Mouse (Mus musculus) neural tube, embryonic 12.5 days (tissue): ENCODE measurements around the gene Rnase1. TPM values are rescaled to one million over a fixed set of nuclear protein-coding genes. Genes with fewer than 3 reads are reported as not detected.
A peak's percentile ranks its signal among the peaks of the same experiment; 100 is the strongest.
"Not testable (repeated sequence)": the region's sequence is repeated elsewhere in the genome, so short reads cannot be mapped to it uniquely, and the experiment has no call there.

ENCODE experiments used
- ATAC-seq: fragments of 200-750 bp; cut with Nextera tagmentation; 2 replicates; pipeline ENCODE4 v1.8.0; 2017; ENCODE audit warnings: low read depth, mild to moderate bottlenecking, moderate TSS enrichment, moderate library complexity; ENCODE audit not compliant: low FRiP score
- H3K27ac ChIP-seq: fragments of 300-500 bp; sonication (generic); 2 replicates; pipeline ENCODE4 v1.5.1; 2016
- H3K27me3 ChIP-seq: fragments of 300-500 bp; sonication (generic); replicated peaks from 2 replicates; pipeline ENCODE4 v1.6.1; 2016; ENCODE audit warnings: mild to moderate bottlenecking
- H3K36me3 ChIP-seq: fragments of 300-500 bp; sonication (generic); 2 replicates; pipeline ENCODE4 v1.6.1; 2016; ENCODE audit warnings: mild to moderate bottlenecking
- H3K4me1 ChIP-seq: fragments of 300-500 bp; sonication (generic); 2 replicates; pipeline ENCODE4 v1.6.1; 2016
- H3K4me2 ChIP-seq: fragments of 300-500 bp; sonication (generic); replicated peaks from 2 replicates; pipeline ENCODE4 v1.6.1; 2016; ENCODE audit warnings: mild to moderate bottlenecking
- H3K4me3 ChIP-seq: fragments of 300-500 bp; sonication (generic); 2 replicates; pipeline ENCODE4 v1.5.1; 2016
- H3K9ac ChIP-seq: fragments of 300-500 bp; sonication (generic); 2 replicates; pipeline ENCODE4 v1.6.1; 2016; ENCODE audit warnings: mild to moderate bottlenecking
- H3K9me3 ChIP-seq: fragments of 300-500 bp; sonication (generic); 2 replicates; pipeline ENCODE4 v1.6.1; 2016; ENCODE audit warnings: mild to moderate bottlenecking
- WGBS: fragments of 180-500 bp; shearing (Covaris S2); methylation state at CpG from one replicate; pipeline ENCODE4 v1.1.7; 2016; 5-methylcytosine and 5-hydroxymethylcytosine counted together
- polyA plus RNA-seq: library from polyadenylated mRNA; unstranded; fragments of >200 nt; fragmentation: Nextera tagmentation; extraction: Ambion mirVana; gene quantifications from 2 replicates; pipeline ENCODE4 v1.2.1, GENCODE M21; 2016

Gene Rnase1
- polyA plus RNA-seq, 1 experiment from 2014 or later: 0.39 TPM

GRCm38 (mm10) chr14:51104366-51104765, 42.2 kb downstream of the Rnase1 start:
- Histone ChIP-seq H3K27ac (no peak overlapping the region), H3K27me3 (no peaks in the 10 kb centered on the region), H3K9me3 (no peaks in the 10 kb centered on the region), H3K4me3 (no peak overlapping the region), H3K4me2 (no peak overlapping the region), H3K9ac (no peak overlapping the region), H3K36me3 (no peaks in the 10 kb centered on the region), H3K4me1 (no peaks in the 10 kb centered on the region)
- WGBS: 91% methylated on average over 2 of the region's 2 CpGs
- ATAC-seq: no peak

GRCm38 (mm10) chr14:51103217-51103616, 43.4 kb downstream of the Rnase1 start:
- Histone ChIP-seq H3K36me3 (no peaks in the 10 kb centered on the region), H3K9ac (no peak overlapping the region), H3K27ac (no peak overlapping the region), H3K9me3 (no peaks in the 10 kb centered on the region), H3K4me2 (no peak overlapping the region), H3K4me1 (no peaks in the 10 kb centered on the region), H3K27me3 (no peaks in the 10 kb centered on the region), H3K4me3 (no peak overlapping the region)
- ATAC-seq: no peak
- WGBS: 56% methylated on average over 3 of the region's 3 CpGs

GRCm38 (mm10) chr14:51101284-51101683, 45.3 kb downstream of the Rnase1 start:
- no peak overlapping the region for H3K27ac ChIP-seq
- no peaks in the 10 kb centered on the region for H3K9me3 ChIP-seq
- H3K4me3 ChIP-seq: no peak overlapping the region
- WGBS: 84% methylated on average over 9 of the region's 9 CpGs
- H3K4me1 ChIP-seq: no peaks in the 10 kb centered on the region
- H3K36me3 ChIP-seq: no peaks in the 10 kb centered on the region
- no peaks in the 10 kb centered on the region for H3K27me3 ChIP-seq
- no peak overlapping the region for H3K4me2 ChIP-seq
- ATAC-seq: no peak
- H3K9ac ChIP-seq: no peak overlapping the region

- no peaks in the 10 kb centered on the region for H3K36me3 ChIP-seq
- H3K9ac ChIP-seq: no peak overlapping the region
- WGBS: 94% methylated on average over 11 of the region's 11 CpGs
- no peak overlapping the region for H3K4me3 ChIP-seq
- no peaks in the 10 kb centered on the region for H3K9me3 ChIP-seq
- no peak for ATAC-seq
- H3K27me3 ChIP-seq: no peaks in the 10 kb centered on the region
- no peak overlapping the region for H3K27ac ChIP-seq
- H3K4me1 ChIP-seq: no peaks in the 10 kb centered on the region
- H3K4me2 ChIP-seq: no peak overlapping the region
Observed at GRCm38 (mm10) chr14:51098921-51099320, 47.7 kb downstream of the Rnase1 start.

GRCm38 (mm10) chr14:51098300-51098699, 48.3 kb downstream of the Rnase1 start:
- H3K27me3 ChIP-seq, H3K4me3 ChIP-seq, H3K4me1 ChIP-seq, H3K36me3 ChIP-seq, H3K9ac ChIP-seq, H3K4me2 ChIP-seq, H3K9me3 ChIP-seq, H3K27ac ChIP-seq: not testable (repeated sequence)
- WGBS: 25% methylated on average over 1 of the region's 1 CpGs
- ATAC-seq: 0 out of 2 replicates have a peak, but pooled peaks have one; percentile 52

GRCm38 (mm10) chr14:51095736-51096524, 50.7 kb downstream of the Rnase1 start:
- Histone ChIP-seq H3K27me3 (no peaks in the 10 kb centered on the region), H3K27ac (no peak overlapping the region), H3K4me2 (no peak overlapping the region), H3K36me3 (no peaks in the 10 kb centered on the region), H3K4me1 (no peaks in the 10 kb centered on the region), H3K9ac (no peak overlapping the region), H3K4me3 (no peak overlapping the region), H3K9me3 (no peaks in the 10 kb centered on the region)
- no peak for ATAC-seq
- WGBS: 69% methylated on average over 9 of the region's 9 CpGs

Other genes starting within 250 kb of the Rnase1 start
- 0.47 and 0.81 TPM in 2 replicates for gene Klhl33, start 249.3 kb downstream of the Rnase1 start, polyA plus RNA-seq
- 120 and 129 TPM in 2 replicates for gene Osgep, start 221.9 kb downstream of the Rnase1 start, polyA plus RNA-seq
- 272 and 279 TPM in 2 replicates for gene Apex1, start 221.8 kb downstream of the Rnase1 start, polyA plus RNA-seq
- gene Pip4p1, start 215.9 kb downstream of the Rnase1 start, polyA plus RNA-seq: 80.0 and 87.1 TPM in 2 replicates
- gene Pnp, start 215.7 kb downstream of the Rnase1 start, polyA plus RNA-seq: 38.6 and 39.9 TPM in 2 replicates
- not detected in 2 replicates for gene Gm49342, start 202.3 kb downstream of the Rnase1 start, polyA plus RNA-seq
- 0.28 and 0.29 TPM in 2 replicates for gene Pnp2, start 190.8 kb downstream of the Rnase1 start, polyA plus RNA-seq
- gene Rnase10, start 139.0 kb downstream of the Rnase1 start, polyA plus RNA-seq: not detected in 2 replicates
- gene Rnase9, start 104.9 kb downstream of the Rnase1 start, polyA plus RNA-seq: not detected in 2 replicates
- gene Rnase11, start 96.6 kb downstream of the Rnase1 start, polyA plus RNA-seq: not detected in 2 replicates
- gene Rnase12, start 89.1 kb downstream of the Rnase1 start, polyA plus RNA-seq: not detected in 2 replicates
- not detected in 2 replicates for gene Olfr750, start 72.3 kb downstream of the Rnase1 start, polyA plus RNA-seq
- 11.6 and 14.5 TPM in 2 replicates for gene Rnase4, start 55.7 kb downstream of the Rnase1 start, polyA plus RNA-seq
- gene Ang, start 55.6 kb downstream of the Rnase1 start, polyA plus RNA-seq: 3.1 and 4.2 TPM in 2 replicates
- not detected in 2 replicates for gene Eddm3b, start 32.4 kb downstream of the Rnase1 start, polyA plus RNA-seq
- 0.11 and 0.24 TPM in 2 replicates for gene Rnase6, start 22.9 kb downstream of the Rnase1 start, polyA plus RNA-seq
- not detected in 2 replicates for gene Rnase2b, start 15.5 kb upstream of the Rnase1 start, polyA plus RNA-seq
- gene Ang2, start 52.4 kb upstream of the Rnase1 start, polyA plus RNA-seq: not detected in 2 replicates
- not detected in 2 replicates for gene Ear14, start 56.6 kb upstream of the Rnase1 start, polyA plus RNA-seq
- gene Rnase2a, start 109.3 kb upstream of the Rnase1 start, polyA plus RNA-seq: not detected in 2 replicates
- gene Gm7247, start 215.0 kb upstream of the Rnase1 start, polyA plus RNA-seq: not detected in 2 replicates